Mouse (Mus musculus): ENCODE measurements around the gene Cd81.

Cd81 gene

DNA sequence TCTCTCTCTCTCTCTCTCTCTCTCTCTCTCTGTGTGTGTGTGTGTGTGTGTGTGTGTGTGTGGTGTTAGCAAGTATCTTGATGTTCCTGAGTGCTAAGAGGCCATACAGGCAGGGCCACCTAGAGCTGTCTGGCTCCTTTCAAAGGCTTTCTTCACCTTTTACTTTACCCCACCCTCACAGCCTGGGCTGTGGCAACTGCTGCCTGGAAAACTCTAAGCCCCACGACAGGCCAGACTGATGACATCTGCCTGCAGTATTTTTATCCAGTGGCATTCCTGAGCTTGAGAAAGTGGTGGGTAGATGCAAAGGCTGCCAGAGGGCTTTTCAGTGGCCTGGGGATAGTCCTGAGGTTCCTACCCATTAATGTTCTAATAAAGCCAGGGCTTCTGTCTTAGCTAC, 59.9 kb downstream of the Cd81 start:
- no peak for DNase-seq (ENCODE audit: low spot score)

DNA sequence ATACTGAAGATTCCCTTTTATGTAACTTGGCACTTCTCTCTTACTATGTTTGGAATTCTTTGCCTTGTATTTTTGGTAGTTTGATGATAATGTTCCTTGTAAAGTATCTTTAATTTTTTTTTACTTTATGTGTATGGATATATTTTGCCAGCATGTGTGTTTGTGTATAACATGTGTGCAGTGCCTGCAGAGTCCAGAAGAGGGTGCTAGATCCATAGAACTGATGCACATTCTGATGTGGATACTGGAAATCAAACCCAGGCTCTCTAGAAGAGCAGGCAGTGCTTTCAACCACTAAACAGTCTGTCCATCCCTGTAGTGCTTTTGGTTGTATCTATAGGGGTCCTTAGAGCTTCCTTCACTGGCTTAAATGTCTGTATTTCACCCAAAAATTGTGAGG, 62.2 kb downstream of the Cd81 start:
- no peak for DNase-seq (ENCODE audit: low spot score)

DNA sequence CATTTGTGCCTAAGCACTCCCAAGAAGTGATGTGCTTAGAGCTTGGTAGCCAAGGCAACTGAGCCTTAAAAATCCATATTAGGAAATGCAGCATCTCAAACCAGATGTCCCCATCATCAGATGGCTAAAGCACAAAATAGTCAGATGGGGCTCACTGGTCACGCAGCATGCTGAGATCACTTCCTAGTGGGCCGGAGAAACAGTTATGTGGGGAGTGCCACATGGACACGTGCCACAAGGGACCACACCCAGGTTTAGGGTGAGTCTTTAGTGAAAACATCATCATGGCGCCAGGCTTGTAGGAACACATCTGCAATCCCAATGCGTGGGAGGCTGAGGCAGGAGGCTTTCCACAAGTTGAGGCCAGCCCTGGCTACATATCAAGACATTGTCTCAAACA, 64.0 kb downstream of the Cd81 start:
- no peak for DNase-seq (ENCODE audit: low spot score)

Data from testis, postnatal 10 days (tissue).